Mouse (Mus musculus): ENCODE data around the gene Ankrd22. TPM values are rescaled to one million over a fixed set of nuclear protein-coding genes. Genes with fewer than 3 reads are reported as not detected.

The Ankrd22 gene
- polyA plus RNA-seq, 1 experiment: 0.36 TPM

DNA sequence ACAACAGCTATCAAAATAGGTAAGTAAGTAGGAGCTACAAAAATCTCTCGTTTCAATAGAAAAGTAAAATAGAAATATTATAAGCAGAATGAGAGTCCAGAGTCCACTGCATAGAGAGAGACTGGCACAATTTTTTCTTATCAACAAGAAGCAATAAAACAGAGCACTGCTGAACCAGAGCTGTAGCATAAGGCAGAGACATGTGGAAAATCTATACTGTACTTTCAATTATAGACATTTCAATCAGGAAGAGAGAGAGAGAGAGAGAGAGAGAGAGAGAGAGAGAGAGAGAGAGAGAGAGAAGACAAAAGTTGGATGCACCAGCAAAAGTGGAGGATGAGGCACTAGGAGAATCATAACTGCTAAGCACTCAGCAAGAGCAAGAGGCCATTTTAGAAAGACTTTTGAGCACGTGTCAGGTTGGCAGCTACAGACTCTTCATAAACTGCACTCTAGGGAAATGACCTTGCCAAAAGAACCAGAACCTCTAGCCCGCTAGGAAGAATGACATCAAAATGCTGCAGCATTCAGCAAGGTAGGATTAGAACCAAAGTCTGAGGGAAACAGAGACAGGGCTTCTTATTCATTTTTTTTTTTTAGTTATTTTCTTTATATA is 26.3 kb downstream of the Ankrd22 start:
- 82% methylated on average over 3 of the region's 3 CpGs for WGBS
- Histone ChIP-seq H3K27me3 (ENCODE audit: control insufficient read depth, insufficient read depth, low read length) (no peaks in the 10 kb centered on the region), H3K4me3 (ENCODE audit: extremely low read depth, insufficient read depth, insufficient read length) (no peak overlapping the region), H3K36me3 (ENCODE audit: control insufficient read depth, insufficient read depth, low read length) (no peaks in the 10 kb centered on the region), H3K4me1 (ENCODE audit: control insufficient read depth, insufficient read depth, insufficient read length) (no peaks in the 10 kb centered on the region), H3K27ac (ENCODE audit: insufficient read depth, low read length) (no peak overlapping the region)
- no peak for TF ChIP-seq POLR2A (IDR thresholded peaks at IDR 0.05; ENCODE audit: low read depth, low read length)
- TF ChIP-seq CTCF (IDR thresholded peaks at IDR 0.05; ENCODE audit: extremely low read depth, insufficient read depth, insufficient read length, insufficient replicate concordance): no peak
- DNase-seq (ENCODE audit: low read depth in 1 of 2, low spot score in 2 of 2): no peak

DNA sequence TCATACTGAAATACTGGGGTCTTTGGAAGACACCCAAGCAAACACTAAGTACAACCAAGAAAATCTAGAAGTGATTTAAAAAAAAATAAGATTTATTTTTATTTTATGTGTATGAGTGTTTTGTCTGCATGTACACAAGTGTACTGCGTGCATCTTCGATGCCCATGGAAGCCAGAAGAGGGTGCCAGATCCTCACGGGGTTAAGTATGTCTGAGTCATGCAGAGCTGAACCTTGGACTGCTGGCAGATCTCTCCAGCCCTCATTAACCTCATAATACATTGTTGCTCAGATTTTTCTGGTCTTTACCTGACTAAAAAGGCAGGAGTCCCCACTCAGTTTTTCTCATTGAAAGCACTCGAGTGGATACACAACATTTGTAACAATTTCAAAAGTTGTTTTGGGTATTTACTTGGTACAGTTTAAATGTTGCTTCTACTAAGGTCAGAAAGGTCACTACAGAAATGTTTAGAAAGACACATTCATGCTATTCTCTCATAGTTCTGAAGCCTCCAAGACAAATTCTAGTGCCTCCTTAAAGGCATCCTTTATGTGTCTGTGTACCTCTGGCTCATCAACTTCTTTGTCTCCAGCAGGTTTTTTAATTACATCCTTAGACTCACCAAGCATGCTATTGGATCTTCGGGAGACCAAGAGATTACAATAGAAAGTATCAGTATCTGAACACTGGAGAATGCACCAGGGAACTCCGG is 27.0 kb downstream of the Ankrd22 start:
- 85% methylated on average over 6 of the region's 6 CpGs for WGBS
- no peak for TF ChIP-seq POLR2A (IDR thresholded peaks at IDR 0.05; ENCODE audit: low read depth, low read length)
- TF ChIP-seq CTCF (IDR thresholded peaks at IDR 0.05; ENCODE audit: extremely low read depth, insufficient read depth, insufficient read length, insufficient replicate concordance): no peak
- no peaks in the 10 kb centered on the region for H3K27me3 ChIP-seq (ENCODE audit: control insufficient read depth, insufficient read depth, low read length)
- H3K36me3 ChIP-seq (ENCODE audit: control insufficient read depth, insufficient read depth, low read length): no peaks in the 10 kb centered on the region
- no peak overlapping the region for H3K27ac ChIP-seq (ENCODE audit: insufficient read depth, low read length)
- no peaks in the 10 kb centered on the region for H3K4me1 ChIP-seq (ENCODE audit: control insufficient read depth, insufficient read depth, insufficient read length)
- no peak overlapping the region for H3K4me3 ChIP-seq (ENCODE audit: extremely low read depth, insufficient read depth, insufficient read length)
- DNase-seq (ENCODE audit: low read depth in 1 of 2, low spot score in 2 of 2): no peak

DNA sequence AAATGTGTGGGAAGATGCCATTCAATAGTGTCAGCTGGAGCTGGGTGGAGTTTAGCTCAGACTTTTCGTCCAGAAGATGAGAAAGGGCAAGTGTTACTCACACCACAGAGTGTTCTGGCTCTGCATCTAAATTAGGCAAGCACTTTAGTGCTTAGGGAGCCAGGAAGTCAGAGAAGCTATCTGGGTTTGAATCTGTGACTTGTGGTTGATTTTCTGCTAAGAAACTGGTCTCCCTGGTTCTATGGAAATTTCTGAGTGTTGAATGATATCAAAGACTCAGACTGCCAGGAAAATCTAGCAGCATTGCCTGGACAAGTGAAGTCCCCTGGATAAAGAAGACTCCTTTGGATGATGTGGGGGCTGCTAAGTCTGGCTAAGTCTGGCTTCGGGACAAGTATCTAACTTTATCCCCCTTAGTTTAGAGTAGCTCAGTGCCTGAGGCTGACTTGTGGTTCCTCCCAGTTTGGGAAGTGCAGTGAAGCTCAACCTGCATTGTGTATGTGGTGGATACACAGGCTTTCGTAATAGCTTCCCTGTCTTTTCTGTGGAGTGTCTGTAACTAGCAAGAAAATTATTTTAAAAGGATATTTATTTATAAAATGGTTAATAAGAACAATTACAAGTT is 45.6 kb downstream of the Ankrd22 start:
- Histone ChIP-seq H3K27ac (ENCODE audit: insufficient read depth, low read length) (no peak overlapping the region), H3K27me3 (ENCODE audit: control insufficient read depth, insufficient read depth, low read length) (no peaks in the 10 kb centered on the region), H3K36me3 (ENCODE audit: control insufficient read depth, insufficient read depth, low read length) (no peaks in the 10 kb centered on the region), H3K4me1 (ENCODE audit: control insufficient read depth, insufficient read depth, insufficient read length) (no peaks in the 10 kb centered on the region), H3K4me3 (ENCODE audit: extremely low read depth, insufficient read depth, insufficient read length) (no peak overlapping the region)
- TF ChIP-seq CTCF (IDR thresholded peaks at IDR 0.05; ENCODE audit: extremely low read depth, insufficient read depth, insufficient read length, insufficient replicate concordance): no peak
- no peak for TF ChIP-seq POLR2A (IDR thresholded peaks at IDR 0.05; ENCODE audit: low read depth, low read length)
- WGBS: 38% methylated on average over 3 of the region's 3 CpGs
- DNase-seq (ENCODE audit: low read depth in 1 of 2, low spot score in 2 of 2): no peak

DNA sequence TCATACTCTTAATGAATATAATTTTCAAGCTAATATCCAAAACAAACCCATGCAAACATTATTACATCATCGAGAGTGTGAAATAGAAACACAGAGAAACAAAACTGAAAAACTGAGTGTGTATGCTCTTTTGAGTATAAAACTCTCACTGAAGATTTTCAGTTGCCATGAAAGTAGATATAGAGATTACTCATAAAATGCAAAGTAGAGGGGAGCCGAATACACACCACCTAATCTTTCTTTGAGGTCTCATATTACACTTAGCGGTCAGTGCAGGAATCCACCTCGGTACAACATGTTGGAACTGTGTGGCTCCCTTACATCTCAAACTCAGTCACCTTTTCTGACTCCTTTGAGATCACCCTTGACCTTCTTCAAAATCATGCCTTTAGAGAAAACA is 46.2 kb downstream of the Ankrd22 start:
- DNase-seq (ENCODE audit: low read depth in 1 of 2, low spot score in 2 of 2): no peak
- H3K27me3 ChIP-seq (ENCODE audit: control insufficient read depth, insufficient read depth, low read length): no peaks in the 10 kb centered on the region
- no peak overlapping the region for H3K4me3 ChIP-seq (ENCODE audit: extremely low read depth, insufficient read depth, insufficient read length)
- TF ChIP-seq CTCF (IDR thresholded peaks at IDR 0.05; ENCODE audit: extremely low read depth, insufficient read depth, insufficient read length, insufficient replicate concordance) (no peak), POLR2A (IDR thresholded peaks at IDR 0.05; ENCODE audit: low read depth, low read length) (no peak)
- WGBS: 77% methylated on average over 4 of the region's 4 CpGs
- no peak overlapping the region for H3K27ac ChIP-seq (ENCODE audit: insufficient read depth, low read length)
- no peaks in the 10 kb centered on the region for H3K4me1 ChIP-seq (ENCODE audit: control insufficient read depth, insufficient read depth, insufficient read length)
- no peaks in the 10 kb centered on the region for H3K36me3 ChIP-seq (ENCODE audit: control insufficient read depth, insufficient read depth, low read length)

DNA sequence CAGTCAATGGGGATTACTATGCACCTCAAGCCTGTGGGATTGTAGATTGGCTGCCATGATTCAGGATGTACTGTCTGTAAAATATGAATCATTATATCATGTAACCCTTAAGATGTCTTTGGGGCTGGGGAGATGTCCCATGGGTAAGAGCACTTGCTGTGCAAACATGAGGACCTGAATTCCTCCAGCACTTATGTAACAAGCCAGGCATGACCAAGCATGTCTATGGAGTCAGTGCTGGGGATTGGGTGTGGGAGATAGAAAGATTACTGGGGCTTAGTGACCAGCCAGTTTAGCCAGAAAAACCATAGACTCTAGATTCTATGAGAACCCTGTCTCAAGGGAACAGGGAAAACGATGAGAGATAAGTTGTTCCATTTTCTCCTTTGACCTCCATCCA is 46.8 kb downstream of the Ankrd22 start:
- no peak overlapping the region for H3K27ac ChIP-seq (ENCODE audit: insufficient read depth, low read length)
- H3K4me3 ChIP-seq (ENCODE audit: extremely low read depth, insufficient read depth, insufficient read length): no peak overlapping the region
- no peaks in the 10 kb centered on the region for H3K4me1 ChIP-seq (ENCODE audit: control insufficient read depth, insufficient read depth, insufficient read length)
- DNase-seq (ENCODE audit: low read depth in 1 of 2, low spot score in 2 of 2): no peak
- no peaks in the 10 kb centered on the region for H3K36me3 ChIP-seq (ENCODE audit: control insufficient read depth, insufficient read depth, low read length)
- no peaks in the 10 kb centered on the region for H3K27me3 ChIP-seq (ENCODE audit: control insufficient read depth, insufficient read depth, low read length)
- WGBS: 97% methylated on average over 1 of the region's 1 CpGs
- TF ChIP-seq POLR2A (IDR thresholded peaks at IDR 0.05; ENCODE audit: low read depth, low read length) (no peak), CTCF (IDR thresholded peaks at IDR 0.05; ENCODE audit: extremely low read depth, insufficient read depth, insufficient read length, insufficient replicate concordance) (no peak)

DNA sequence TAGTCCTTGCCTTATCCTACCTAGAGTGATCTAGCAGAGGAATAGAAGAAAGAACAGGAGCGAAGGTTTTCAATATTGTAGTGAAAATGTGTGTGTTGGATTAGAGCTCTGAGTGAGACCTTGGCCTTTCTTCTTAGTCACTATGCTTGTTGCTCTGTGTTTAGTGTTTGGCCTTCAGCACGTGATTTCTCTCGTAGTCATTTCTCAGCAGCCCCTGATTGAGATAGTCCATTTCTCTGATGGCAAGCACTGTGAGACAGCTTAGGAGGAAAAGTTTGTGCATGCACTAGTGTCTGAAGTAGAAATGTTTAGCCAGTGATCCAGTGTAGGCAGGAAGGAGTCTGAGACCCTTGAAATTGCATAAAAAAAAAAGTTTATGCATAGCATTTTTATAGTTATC is 61.0 kb downstream of the Ankrd22 start:
- 87% methylated on average over 3 of the region's 3 CpGs for whole genome bisulfite sequencing
- Histone ChIP-seq H3K27ac (ENCODE audit: insufficient read depth, low read length) (no peak overlapping the region), H3K27me3 (ENCODE audit: control insufficient read depth, insufficient read depth, low read length) (no peaks in the 10 kb centered on the region), H3K4me1 (ENCODE audit: control insufficient read depth, insufficient read depth, insufficient read length) (no peaks in the 10 kb centered on the region), H3K4me3 (ENCODE audit: extremely low read depth, insufficient read depth, insufficient read length) (no peak overlapping the region), H3K36me3 (ENCODE audit: control insufficient read depth, insufficient read depth, low read length) (no peaks in the 10 kb centered on the region)
- TF ChIP-seq POLR2A (IDR thresholded peaks at IDR 0.05; ENCODE audit: low read depth, low read length): no peak
- no peak for TF ChIP-seq CTCF (IDR thresholded peaks at IDR 0.05; ENCODE audit: extremely low read depth, insufficient read depth, insufficient read length, insufficient replicate concordance)
- DNase-seq (ENCODE audit: low read depth in 1 of 2, low spot score in 2 of 2): no peak

DNA sequence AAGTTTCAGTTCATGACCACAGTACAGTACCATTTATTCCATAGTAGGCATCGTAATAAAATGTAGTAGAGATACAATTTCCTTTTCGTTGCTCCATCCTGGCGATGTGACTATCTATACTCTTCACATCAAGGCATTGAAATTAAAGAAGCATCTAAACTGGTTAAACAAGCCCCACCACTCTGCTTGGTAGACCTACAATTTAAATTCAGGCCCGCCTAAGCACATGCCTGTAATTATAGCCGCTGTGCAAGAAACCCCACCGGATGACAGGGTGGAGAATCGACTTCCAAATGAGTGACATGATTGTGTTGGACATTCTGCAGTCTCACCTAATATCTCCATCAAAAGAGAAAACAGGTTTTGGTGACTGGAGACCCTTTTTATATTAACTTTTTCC is 64.0 kb downstream of the Ankrd22 start:
- Histone ChIP-seq H3K27ac (ENCODE audit: insufficient read depth, low read length) (no peak overlapping the region), H3K27me3 (ENCODE audit: control insufficient read depth, insufficient read depth, low read length) (no peaks in the 10 kb centered on the region), H3K4me3 (ENCODE audit: extremely low read depth, insufficient read depth, insufficient read length) (no peak overlapping the region), H3K4me1 (ENCODE audit: control insufficient read depth, insufficient read depth, insufficient read length) (no peaks in the 10 kb centered on the region), H3K36me3 (ENCODE audit: control insufficient read depth, insufficient read depth, low read length) (no peaks in the 10 kb centered on the region)
- 90% methylated on average over 7 of the region's 7 CpGs for WGBS
- TF ChIP-seq CTCF (IDR thresholded peaks at IDR 0.05; ENCODE audit: extremely low read depth, insufficient read depth, insufficient read length, insufficient replicate concordance) (no peak), POLR2A (IDR thresholded peaks at IDR 0.05; ENCODE audit: low read depth, low read length) (no peak)
- no peak for DNase-seq (ENCODE audit: low read depth in 1 of 2, low spot score in 2 of 2)

Data from spleen, adult 2 months (tissue).